Mouse (Mus musculus) liver, postnatal 0 days (tissue): ENCODE results near the gene Gm21985. TPM values are rescaled to one million over a fixed set of nuclear protein-coding genes. Genes with fewer than 3 reads are reported as not detected.

Experiments
- ATAC-seq: fragments of 200-750 bp; cut with Nextera tagmentation; 2 replicates; pipeline ENCODE4 v1.8.0; 2017; ENCODE audit warnings: mild to moderate bottlenecking, moderate library complexity
- DNase-seq: peaks from one replicate; pipeline ENCODE4 v3.0.0-alpha.2; 2016
- H3K27ac ChIP-seq: fragments of 300-500 bp; sonication (generic); 2 replicates; pipeline ENCODE4 v1.5.1; 2014; ENCODE audit warnings: antibody characterized with exemption, moderate library complexity, mild to moderate bottlenecking, low read depth
- H3K27me3 ChIP-seq: fragments of 300-500 bp; sonication (generic); 2 replicates; pipeline ENCODE4 v1.6.1; 2014; ENCODE audit warnings: low read length, control low read depth, mixed read lengths; ENCODE audit not compliant: insufficient read depth
- H3K36me3 ChIP-seq: fragments of 300-500 bp; sonication (generic); replicated peaks from 2 replicates; pipeline ENCODE4 v1.6.1; 2014; ENCODE audit warnings: mild to moderate bottlenecking, control low read depth, low read length, moderate library complexity, mixed read lengths; ENCODE audit not compliant: insufficient read depth
- H3K4me1 ChIP-seq: fragments of 300-500 bp; sonication (generic); 2 replicates; pipeline ENCODE4 v1.6.1; 2014; ENCODE audit warnings: antibody characterized with exemption, mild to moderate bottlenecking, control low read depth; ENCODE audit not compliant: insufficient read depth
- H3K4me2 ChIP-seq: fragments of 300-500 bp; sonication (generic); 2 replicates; pipeline ENCODE4 v1.6.1; 2014; ENCODE audit warnings: low read depth, mild to moderate bottlenecking, low read length, moderate library complexity, mixed read lengths
- H3K4me3 ChIP-seq: fragments of 300-500 bp; sonication (generic); 2 replicates; pipeline ENCODE4 v1.5.1; 2014; ENCODE audit warnings: low read depth, low read length
- H3K9ac ChIP-seq: fragments of 300-500 bp; sonication (generic); replicated peaks from 2 replicates; pipeline ENCODE4 v1.6.1; 2014; ENCODE audit warnings: mild to moderate bottlenecking, moderate library complexity
- H3K9me3 ChIP-seq: fragments of 300-500 bp; sonication (generic); 2 replicates; pipeline ENCODE4 v1.6.1; 2016; ENCODE audit warnings: mild to moderate bottlenecking, control low read depth, low read length, mixed read lengths
- CTCF ChIP-seq: sonication (generic); IDR thresholded peaks from 2 replicates; pipeline ENCODE4 v1.5.1; 2016; ENCODE audit warnings: antibody characterized with exemption, low read depth
- EP300 ChIP-seq: IDR thresholded peaks from 2 replicates; pipeline ENCODE4 v1.6.1; 2016; ENCODE audit warnings: antibody characterized with exemption, low read depth, mild to moderate bottlenecking
- WGBS: fragments of 180-500 bp; shearing (Covaris S2); extraction: QIAGEN DNeasy Blood & Tissue Kit; methylation state at CpG from one replicate; pipeline ENCODE4 v1.1.7; 2014; ENCODE audit not compliant: insufficient replicate concordance; 5-methylcytosine and 5-hydroxymethylcytosine counted together
- polyA plus RNA-seq: library from polyadenylated mRNA; unstranded; fragments of >200 nt; fragmentation: Nextera tagmentation; extraction: Ambion mirVana; gene quantifications from 2 replicates; pipeline ENCODE4 v1.2.1, GENCODE M21; 2015

The Gm21985 gene
- polyA plus RNA-seq, 1 experiment from 2014 or later: not detected

- ATAC-seq: peak; percentile 100
- Histone ChIP-seq H3K4me3 (peak within 1 kb of the TSS; percentile 96), H3K27ac (peak within 1 kb of the TSS; percentile 84), H3K36me3 (no peaks in the 10 kb centered on the region), H3K4me1 (peaks cover 17% of the 10 kb centered on the region), H3K9me3 (no peaks in the 10 kb centered on the region), H3K27me3 (no peaks in the 10 kb centered on the region), H3K9ac (peak within 1 kb of the TSS; percentile 96), H3K4me2 (peak within 1 kb of the TSS; percentile 77)
- DNase-seq: peak; percentile 99
- under 1% methylated on average over 68 of the region's 72 CpGs for WGBS
- TF ChIP-seq CTCF (peak; percentile 98), EP300 (no peak)
Measured at GRCm38 (mm10) chr2:112378973-112379898, 113.1 kb downstream of the Gm21985 start, which contains the start of gene Katnbl1. Katnbl1 (plus strand) TSS chr2:112379211.

DNA sequence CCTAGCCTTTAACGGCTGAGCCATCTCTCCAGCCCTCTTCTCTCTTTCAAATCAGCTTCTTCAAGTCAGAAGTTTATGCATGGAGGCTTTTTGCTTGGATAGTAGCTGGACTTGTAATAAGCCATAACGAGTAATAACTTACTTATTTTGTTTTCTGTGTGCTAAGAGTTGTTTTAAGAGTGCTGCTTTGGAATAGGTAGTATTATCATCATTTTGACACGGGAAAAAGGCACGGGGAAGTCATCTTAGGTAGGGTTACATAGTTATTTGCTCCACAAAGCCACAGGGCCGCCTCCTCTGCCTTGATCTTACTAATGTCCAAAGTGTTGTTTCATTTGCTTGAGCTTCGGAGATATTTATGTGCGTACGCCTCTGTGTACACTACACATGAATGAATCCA lies 114.0 kb downstream of the Gm21985 start:
- TF ChIP-seq CTCF (no peak), EP300 (no peak)
- Histone ChIP-seq H3K27ac (peak overlapping the region; percentile 84; the same call in 1 of the 2 replicates), H3K9me3 (no peaks in the 10 kb centered on the region), H3K36me3 (no peaks in the 10 kb centered on the region), H3K4me3 (peak overlapping the region; percentile 96), H3K4me2 (peak overlapping the region; percentile 77), H3K9ac (peak overlapping the region; percentile 96), H3K27me3 (no peaks in the 10 kb centered on the region), H3K4me1 (peaks cover 17% of the 10 kb centered on the region)
- no peak for ATAC-seq
- 29% methylated on average over 8 of the region's 8 CpGs for WGBS
- DNase-seq: no peak

DNA sequence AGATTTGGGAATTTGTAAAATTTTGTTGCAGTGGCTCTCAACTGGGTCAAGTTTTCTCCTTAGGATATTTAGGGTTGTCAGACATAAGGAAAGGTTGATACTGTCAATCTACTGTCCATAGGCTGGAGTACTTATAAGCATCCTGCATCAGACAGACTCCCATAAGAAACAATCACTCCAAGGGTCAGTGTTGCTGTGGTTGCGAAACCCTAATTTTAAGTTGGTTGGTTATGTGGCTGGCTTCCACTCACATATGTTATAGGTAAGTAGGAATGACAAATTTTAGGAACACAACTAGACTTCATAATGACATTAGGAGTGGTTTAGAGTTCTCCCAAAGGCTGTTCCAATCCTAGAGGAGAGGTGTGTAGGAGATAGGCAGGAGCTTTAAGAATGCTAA lies 115.1 kb downstream of the Gm21985 start:
- Histone ChIP-seq H3K4me1 (peaks cover 17% of the 10 kb centered on the region), H3K36me3 (no peaks in the 10 kb centered on the region), H3K9me3 (no peaks in the 10 kb centered on the region), H3K4me2 (no peak overlapping the region), H3K4me3 (no peak overlapping the region), H3K27me3 (no peaks in the 10 kb centered on the region), H3K9ac (no peak overlapping the region; the same call in 1 of the 2 replicates), H3K27ac (no peak overlapping the region)
- no peak for DNase-seq
- TF ChIP-seq CTCF (no peak), EP300 (no peak)
- no peak for ATAC-seq
- WGBS: 89% methylated on average over 1 of the region's 1 CpGs

DNA sequence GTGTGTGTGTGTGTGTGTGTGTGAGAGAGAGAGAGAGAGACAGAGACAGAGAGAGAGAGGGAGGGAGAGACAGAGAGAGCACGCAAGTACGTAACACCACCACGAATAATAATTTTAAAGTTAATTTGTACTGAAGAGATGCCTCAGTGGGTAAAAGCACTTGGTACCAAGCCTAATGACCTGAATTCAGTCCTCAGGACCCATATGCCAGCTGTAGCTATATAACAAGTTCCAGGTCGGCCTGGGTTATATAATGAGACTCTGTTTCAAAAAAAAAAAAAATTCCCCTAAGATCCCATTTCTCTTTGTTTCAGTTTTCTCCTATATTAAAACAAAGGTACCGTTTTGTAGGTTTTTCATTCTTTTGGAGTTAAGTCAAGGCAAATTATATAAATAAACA lies 124.7 kb downstream of the Gm21985 start:
- Histone ChIP-seq H3K4me1 (peaks cover 12% of the 10 kb centered on the region), H3K9me3 (no peaks in the 10 kb centered on the region), H3K27me3 (no peaks in the 10 kb centered on the region), H3K36me3 (no peaks in the 10 kb centered on the region), H3K27ac (no peak overlapping the region), H3K4me3 (no peak overlapping the region), H3K9ac (no peak overlapping the region), H3K4me2 (no peak overlapping the region)
- DNase-seq: no peak
- no peak for ATAC-seq
- TF ChIP-seq EP300: no peak
- no peak for TF ChIP-seq CTCF
- 87% methylated on average over 5 of the region's 5 CpGs for WGBS

DNA sequence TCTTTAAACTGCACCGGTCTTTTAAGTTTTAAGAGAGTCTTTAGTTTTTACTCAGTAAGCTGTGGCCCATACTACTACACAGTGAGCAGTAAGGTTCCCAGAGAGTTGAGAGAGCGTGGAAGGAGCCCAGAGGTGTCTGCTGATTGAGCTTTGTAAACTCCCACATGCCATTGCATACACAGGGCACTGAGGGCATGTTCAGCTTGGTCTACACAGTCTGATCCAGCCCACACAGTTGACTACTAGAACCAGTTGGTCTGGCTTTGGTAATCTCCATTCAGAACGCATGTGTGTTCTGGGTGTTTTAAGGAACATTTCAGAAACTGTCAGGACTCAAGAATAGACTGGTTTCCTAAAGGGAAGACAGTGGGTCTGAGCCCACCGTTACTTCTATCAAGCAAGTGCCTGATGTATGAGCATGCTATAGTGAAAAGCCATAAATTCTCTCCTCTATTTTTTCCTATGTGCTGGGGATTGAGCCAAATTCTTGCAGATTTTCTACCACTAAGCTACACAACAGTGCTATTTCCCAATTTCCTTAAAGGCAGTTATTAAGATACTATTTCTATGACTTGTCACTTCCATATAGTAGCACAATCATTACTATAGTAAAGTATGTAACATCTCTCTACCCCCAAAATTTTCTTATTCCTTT lies 125.4 kb downstream of the Gm21985 start:
- ATAC-seq (no peak), DNase-seq (no peak)
- WGBS: 74% methylated on average over 4 of the region's 4 CpGs

GRCm38 (mm10) chr2:112392689-112393088 lies 126.6 kb downstream of the Gm21985 start:
- H3K27ac ChIP-seq: no peak overlapping the region
- H3K4me1 ChIP-seq: peaks cover 17% of the 10 kb centered on the region
- TF ChIP-seq EP300 (no peak), CTCF (no peak)
- WGBS: 40% methylated on average over 1 of the region's 1 CpGs
- H3K36me3 ChIP-seq: no peaks in the 10 kb centered on the region
- ATAC-seq: no peak
- no peaks in the 10 kb centered on the region for H3K9me3 ChIP-seq
- H3K27me3 ChIP-seq: no peaks in the 10 kb centered on the region
- no peak overlapping the region for H3K9ac ChIP-seq
- no peak overlapping the region for H3K4me3 ChIP-seq
- no peak overlapping the region for H3K4me2 ChIP-seq
- no peak for DNase-seq

More for the DNA sequence above, 125.4 kb downstream of the Gm21985 start:
- TF ChIP-seq CTCF: no peak
- TF ChIP-seq EP300: no peak
- Histone ChIP-seq H3K36me3 (no peaks in the 10 kb centered on the region), H3K4me2 (no peak overlapping the region), H3K4me3 (no peak overlapping the region), H3K9me3 (no peaks in the 10 kb centered on the region), H3K9ac (no peak overlapping the region), H3K27ac (no peak overlapping the region), H3K27me3 (no peaks in the 10 kb centered on the region), H3K4me1 (peaks cover 14% of the 10 kb centered on the region)
